Mouse (Mus musculus) kidney, adult 2 months (tissue): ENCODE data around the gene Cebpb.

ENCODE experiments used
- CTCF ChIP-seq: fragments of 200-500 bp; conservative IDR thresholded peaks from 2 replicates; pipeline ENCODE4 v1.5.1; 2011; ENCODE audit warnings: low read depth, mild to moderate bottlenecking, control low read depth, low read length, moderate library complexity, mixed read lengths; ENCODE audit not compliant: insufficient read depth, insufficient read length
- POLR2A ChIP-seq: fragments of 200-500 bp; IDR thresholded peaks from one replicate; pipeline ENCODE4 v1.6.1; 2011; ENCODE audit warnings: low read depth, low read length, control low read depth

GRCm38 (mm10) chr2:167686382-167687249, 2.1 kb upstream of the Cebpb start:
- TF ChIP-seq CTCF = no peak
- TF ChIP-seq POLR2A = no peak
